Mouse (Mus musculus) adrenal gland, postnatal 36 days (tissue): ENCODE measurements at regions not wholly inside any gene's neighbourhood (a gene's known extent, or its start where the extent isn't known, plus 50 kb on each side); places are given as distances from the start of the nearest gene placed in this dataset.
"Not testable (repeated sequence)": the region's sequence is repeated elsewhere in the genome, so short reads cannot be mapped to it uniquely, and the experiment has no call there.

ENCODE experiments used
- DNase-seq, 2 experiments: peaks; one replicate each; pipeline ENCODE4 v3.0.0; 2021; ENCODE audit warnings: mixed read lengths in 1 of 2

DNA sequence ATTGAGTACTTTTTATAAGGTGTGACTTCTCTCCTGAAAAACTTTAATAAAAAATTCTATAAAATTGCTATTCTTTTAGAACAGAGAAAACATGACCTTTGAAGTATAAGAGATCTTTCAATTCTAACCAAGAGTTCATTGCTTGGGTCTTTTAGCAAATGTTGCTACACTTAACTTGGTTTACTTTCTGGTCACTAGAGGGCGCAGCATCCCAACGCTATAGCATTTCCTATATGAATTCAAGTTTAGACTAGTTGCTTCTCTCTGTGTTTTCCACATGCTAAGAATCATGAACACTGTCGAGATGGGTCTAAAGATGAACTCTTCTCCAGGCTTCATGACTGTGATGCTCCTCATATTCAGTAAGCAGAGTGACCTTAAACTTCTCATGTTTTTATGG lies 544.3 kb downstream of the Dad1 start:
- DNase-seq = not testable (repeated sequence)

- not testable (repeated sequence) for DNase-seq
Measured at GRCm38 (mm10) chr14:53704351-53704750, 549.6 kb downstream of the Dad1 start.

- not testable (repeated sequence) for DNase-seq
Measured at GRCm38 (mm10) chr14:53703593-53703992, 550.3 kb downstream of the Dad1 start.

DNA sequence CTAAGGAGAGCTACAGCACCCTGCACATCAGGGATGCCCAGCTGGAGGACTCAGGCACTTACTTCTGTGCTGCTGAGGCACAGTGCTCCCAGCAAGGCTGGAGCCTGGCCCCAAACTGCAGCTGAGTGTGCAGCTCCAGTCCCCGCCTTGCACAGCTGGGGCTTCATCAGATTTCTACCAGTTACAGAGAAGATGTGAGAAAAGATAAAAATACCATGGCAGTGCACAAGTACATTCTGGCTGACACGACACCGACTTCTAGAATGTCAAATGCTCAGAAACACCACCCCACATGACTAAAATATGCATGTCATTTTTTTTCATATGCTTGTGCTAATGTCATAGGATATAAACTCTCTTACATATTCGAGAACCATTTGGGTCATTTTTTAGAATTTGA lies 569.8 kb downstream of the Dad1 start:
- not testable (repeated sequence) for DNase-seq

GRCm38 (mm10) chr14:53683361-53684015 lies 570.4 kb downstream of the Dad1 start:
- DNase-seq = not testable (repeated sequence)

GRCm38 (mm10) chr14:53682679-53683078 lies 571.2 kb downstream of the Dad1 start:
- DNase-seq = not testable (repeated sequence)

DNA sequence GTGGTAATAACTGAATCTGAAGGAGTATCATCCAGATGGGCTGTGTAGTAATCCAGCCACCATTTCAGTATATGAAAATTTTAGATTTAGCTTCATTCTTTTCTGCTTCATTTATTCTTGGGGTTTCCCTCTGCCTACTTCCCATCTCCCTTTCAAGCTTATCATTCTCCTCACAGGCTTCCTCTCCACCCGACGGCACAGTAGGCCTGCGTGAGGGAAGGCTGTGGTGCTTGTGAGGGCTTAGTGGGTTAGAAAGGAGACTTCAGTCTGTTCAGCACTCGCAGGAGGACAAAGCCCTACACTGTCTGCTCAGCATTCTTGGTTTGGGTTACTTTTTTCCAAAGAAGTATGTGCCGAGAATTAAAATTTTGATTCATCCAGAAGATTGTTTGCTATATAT lies 572.6 kb downstream of the Dad1 start:
- not testable (repeated sequence) for DNase-seq

- peak in 1 of 2 experiments; percentile 6 for DNase-seq
Measured at GRCm38 (mm10) chr14:53665681-53666080, 588.2 kb downstream of the Dad1 start.

DNA sequence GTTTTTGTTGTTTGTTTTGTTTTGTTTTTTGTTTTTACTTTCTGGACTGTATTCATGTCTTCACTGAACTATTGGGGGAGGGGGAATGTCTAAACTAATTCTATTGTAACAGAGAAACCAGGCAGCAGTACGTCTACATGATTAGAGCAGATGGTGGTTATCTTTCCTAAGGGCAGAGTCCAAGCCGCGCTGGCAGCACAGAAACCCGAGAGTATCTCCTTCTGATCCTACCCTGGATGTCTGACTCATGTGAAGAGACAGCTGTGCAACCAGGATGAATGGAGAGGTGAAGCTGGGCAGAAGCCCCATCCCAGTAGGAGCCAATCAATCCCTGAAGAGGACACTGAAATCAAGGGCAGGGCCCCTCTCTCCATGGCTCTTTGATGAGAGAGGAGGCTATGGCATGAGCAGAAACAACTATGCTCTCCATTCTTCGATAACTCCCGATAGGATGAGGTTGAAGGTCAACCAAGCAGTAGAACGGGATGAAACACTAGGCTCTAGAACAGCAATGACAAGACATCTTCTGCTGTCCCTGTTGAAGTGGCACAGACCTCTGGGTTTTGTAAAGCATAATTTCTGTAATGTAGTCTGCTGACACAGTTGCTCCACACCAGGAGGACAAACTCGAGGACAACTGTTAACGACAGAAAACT lies 591.1 kb downstream of the Dad1 start:
- DNase-seq = not testable (repeated sequence)

- not testable (repeated sequence) for DNase-seq
Measured at GRCm38 (mm10) chr14:53654669-53655068, 599.2 kb downstream of the Dad1 start.

DNA sequence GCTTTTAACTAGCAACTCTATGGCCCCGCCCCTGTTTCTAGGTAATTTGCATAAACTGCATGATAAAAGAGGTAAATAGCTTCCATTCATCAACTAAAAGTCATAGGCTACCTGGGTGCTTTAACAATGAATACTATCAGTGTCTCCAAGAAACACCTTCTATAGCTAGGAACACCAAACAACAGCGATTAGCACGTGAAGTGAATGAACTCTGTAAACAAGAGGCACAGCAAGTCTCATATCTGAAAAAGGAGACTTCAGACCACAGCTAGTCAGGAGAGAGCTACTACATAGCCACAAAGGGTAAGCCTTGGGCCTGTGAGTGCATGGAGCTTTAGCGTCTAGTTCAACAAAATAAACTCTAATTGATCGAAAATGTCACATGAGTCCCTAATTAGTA lies 602.8 kb downstream of the Dad1 start:
- DNase-seq = not testable (repeated sequence)

DNA sequence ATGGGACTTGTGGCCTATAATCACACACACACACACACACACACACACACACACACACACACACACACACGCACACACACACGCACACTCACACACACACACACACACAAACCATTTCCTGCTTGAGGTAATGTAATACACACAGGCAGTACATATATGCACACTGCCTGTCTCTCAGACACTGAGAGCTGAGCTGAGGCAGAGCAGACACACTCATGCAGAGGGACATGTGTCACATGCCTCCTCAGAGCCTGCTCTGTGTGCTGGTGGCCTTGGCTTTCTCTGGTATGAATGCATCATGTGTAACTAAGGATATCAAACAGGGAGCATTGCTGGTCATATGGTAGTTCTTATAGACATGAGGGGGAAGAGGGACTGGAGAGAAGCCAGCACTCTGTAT lies 604.7 kb downstream of the Dad1 start:
- not testable (repeated sequence) for DNase-seq

DNA sequence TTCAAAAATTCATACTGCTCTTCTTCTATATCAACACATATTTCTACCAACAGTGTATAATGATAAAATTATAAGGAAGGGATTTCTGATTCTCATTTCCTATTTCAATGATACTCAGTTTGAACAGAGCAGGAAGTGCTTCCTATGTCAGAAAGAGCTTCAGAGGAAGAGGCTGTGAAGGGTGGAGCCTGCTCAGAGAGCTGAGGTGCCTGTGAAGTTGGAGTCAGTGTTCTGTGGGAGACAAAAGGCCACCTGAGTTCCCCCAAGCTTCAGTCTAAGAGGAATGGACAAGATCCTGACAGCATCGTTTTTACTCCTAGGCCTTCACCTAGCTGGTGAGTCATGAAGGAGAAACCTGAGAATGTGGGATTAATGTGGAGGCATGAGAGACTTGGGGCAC lies 613.5 kb downstream of the Dad1 start:
- DNase-seq = not testable (repeated sequence)

DNA sequence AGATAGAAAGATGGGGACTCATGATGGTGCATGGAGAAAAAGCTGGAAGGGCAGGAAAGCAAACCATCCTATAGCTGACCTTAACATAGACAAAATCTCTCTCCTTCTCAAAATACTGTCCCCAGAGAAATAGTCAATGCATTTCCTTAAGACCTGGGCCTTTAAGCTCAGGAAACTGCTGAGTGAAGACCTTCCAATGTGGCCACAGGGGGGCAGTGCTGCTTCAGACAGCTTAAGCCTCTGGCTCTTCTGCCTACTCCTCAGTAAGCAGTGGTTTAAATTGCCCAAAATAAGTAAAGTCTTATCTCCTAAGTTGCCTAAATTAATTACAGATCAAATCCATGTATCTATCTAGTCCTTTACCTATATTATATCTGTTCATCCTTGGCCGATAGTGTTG lies 616.2 kb downstream of the Dad1 start:
- peak; percentile 6 to 8 for DNase-seq

DNA sequence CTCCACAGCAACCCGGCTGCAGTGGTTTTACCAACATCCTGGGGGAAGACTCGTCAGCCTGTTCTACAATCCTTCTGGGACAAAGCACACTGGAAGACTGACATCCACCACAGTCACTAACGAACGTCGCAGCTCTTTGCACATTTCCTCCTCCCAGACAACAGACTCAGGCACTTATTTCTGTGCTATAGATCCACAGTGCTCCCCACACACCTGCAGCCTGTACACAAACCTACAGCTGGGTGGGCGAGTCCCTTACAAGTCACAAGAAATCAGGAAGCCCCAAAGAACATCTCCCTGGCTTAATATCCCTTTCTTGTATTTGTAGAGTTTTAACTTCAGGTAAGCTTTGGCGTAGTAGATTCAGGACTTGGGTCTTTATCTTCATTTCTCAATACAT lies 618.7 kb downstream of the Dad1 start:
- DNase-seq = not testable (repeated sequence)

DNA sequence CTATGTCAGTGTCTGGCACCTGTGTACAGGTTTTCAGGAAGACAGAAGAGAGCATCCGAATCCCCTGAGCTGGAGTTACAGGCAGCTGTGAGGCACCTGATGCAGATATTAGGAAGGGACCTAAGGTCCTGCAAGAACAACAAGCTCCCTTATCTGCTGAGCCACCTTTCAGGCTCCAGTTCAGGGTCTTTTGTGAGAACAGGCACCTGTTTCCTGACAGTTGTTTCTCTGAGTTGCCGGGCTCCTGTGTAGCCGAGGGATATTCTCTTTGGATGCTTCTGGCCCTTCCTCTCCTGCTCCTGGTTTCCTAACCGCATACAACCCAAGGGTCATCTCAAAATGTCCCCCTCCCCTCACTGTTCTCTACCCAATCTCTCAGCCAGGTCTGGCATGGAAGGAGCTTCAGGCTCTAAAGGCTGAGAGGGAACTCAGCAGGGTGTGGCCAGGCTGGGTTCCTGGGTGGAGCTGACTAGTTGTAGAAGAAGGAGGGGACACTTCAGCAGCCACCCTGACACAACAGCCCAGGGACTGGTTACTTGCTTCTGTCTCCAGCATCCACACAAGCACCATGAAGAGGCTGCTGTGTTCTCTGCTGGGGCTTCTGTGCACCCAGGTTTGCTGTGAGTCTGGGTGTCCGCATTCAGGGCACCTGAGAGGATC lies 619.5 kb downstream of the Dad1 start:
- DNase-seq = not testable (repeated sequence)

DNA sequence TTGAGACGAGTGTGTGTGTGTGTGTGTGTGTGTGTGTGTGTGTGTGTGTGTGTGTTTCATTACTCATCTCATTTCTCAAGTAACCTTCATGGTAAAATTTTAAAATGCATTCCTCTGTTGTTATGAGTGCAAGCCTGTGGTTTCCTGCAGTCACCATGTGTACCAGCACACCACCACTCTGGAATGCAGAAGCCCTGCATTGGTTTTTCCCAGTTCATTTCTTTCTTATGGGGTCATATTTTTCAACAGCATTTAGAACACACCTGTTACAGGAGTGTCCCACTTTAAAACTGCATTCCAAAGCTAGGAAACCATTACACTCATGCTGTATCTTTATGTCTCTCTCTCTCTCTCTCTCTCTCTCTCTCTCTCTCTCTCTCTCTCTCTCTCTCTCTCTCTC lies 620.2 kb downstream of the Dad1 start:
- not testable (repeated sequence) for DNase-seq

GRCm38 (mm10) chr14:53621376-53621775 lies 632.5 kb downstream of the Dad1 start:
- DNase-seq = not testable (repeated sequence)

DNA sequence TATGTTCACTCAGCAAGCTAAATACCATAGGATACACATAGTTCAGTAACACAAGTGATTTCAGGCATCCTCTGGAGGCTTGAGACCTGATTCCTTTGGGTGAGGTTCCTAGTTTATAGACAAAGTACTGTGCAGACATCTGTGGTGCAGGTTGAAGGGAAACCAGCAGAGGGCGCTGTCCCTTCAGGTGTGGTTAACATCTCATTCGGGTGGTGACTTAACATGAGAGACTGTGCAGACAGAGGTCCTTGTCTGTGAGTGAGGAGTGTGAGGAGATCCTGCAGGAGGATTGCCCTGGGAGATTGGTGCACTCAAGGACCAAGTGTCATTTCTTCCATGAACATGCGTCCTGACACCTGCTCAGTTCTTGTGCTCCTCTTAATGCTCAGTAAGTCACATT lies 637.8 kb downstream of the Dad1 start:
- DNase-seq = not testable (repeated sequence)

GRCm38 (mm10) chr14:53614341-53614740 lies 639.6 kb downstream of the Dad1 start:
- peak in 1 of 2 experiments; percentile 2 for DNase-seq

- not testable (repeated sequence) for DNase-seq
Measured at GRCm38 (mm10) chr14:53599299-53599698, 654.6 kb downstream of the Dad1 start.

DNA sequence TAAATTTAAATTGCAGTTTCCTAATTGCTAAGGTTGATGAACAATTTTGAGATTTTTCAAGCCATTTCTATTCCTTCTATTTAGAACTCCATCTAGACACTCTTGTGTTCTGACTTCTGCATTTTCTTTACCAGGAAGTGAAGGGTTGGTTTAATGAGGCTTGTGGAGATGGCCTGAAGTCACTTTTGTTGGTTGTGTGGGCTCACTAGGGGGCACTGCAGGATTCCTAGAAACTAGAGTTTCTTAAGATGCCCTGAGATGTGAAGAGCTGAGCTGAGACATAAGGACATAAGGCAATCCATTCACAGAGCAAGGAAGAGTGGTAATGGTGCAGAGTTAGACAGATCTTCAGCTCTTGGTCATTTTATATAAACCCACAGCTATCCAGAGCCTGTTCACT lies 656.6 kb downstream of the Dad1 start:
- DNase-seq = not testable (repeated sequence)

DNA sequence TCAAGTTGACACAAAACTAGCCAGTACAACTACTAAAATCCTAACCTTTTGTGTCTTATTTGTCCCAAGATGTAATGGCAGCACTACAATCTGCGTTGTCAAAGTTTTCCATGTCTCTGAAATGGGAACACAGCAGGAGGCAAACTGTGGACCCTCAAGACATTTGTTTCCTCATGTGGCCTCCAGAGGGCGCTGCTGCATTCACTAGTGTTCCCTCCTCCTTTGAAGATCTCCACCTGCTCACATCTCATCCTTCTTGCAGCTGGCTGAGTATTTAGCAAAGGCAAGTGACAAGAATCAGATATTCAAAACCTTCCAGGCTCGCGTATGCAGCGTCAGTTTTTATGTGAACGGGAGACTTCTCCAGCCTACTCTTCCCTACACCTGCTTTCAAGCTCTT lies 663.3 kb downstream of the Dad1 start:
- peak in 1 of 2 experiments; percentile 1 for DNase-seq
